Mouse (Mus musculus): ENCODE results near the gene Casp7.

DNA sequence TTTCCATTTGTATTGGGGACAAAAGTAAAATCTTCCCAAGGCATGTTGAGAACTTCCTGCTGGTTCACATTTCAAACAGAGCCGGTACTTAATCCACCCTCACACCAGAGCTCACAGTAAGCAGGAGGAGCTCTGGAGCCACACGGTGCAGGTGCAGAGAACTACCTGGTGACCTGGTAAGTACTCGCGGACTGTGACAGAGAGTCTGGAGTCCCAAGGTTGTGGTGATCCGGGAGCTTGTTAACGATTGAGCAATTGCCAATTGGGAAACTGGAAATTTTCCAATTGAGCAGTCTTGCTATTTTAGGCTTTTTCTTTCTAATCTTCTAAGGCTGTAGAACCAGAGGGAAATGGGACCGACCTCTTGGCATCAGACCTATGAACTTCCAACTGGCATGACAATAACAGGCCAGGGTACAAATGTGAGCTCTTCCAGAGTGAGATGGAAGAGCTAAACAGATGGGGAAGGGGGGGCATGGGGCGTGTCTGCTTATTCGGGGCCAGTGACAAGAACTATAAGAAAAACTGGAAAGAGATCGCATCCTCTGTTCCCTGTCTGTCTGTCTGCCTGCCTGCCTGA lies 64.7 kb downstream of the Casp7 start, which contains the start of gene Plekhs1:
- TF ChIP-seq CTCF (conservative IDR thresholded peaks at IDR 0.05; ENCODE audit: low read length), result no peak
- no peak for TF ChIP-seq POU5F1 (IDR thresholded peaks at IDR 0.05; ENCODE audit: borderline replicate concordance, low read length)
